Mouse (Mus musculus): ENCODE data around the gene Fbxw8.

Fbxw8 gene

GRCm38 (mm10) chr5:118095433-118095832 is 59.8 kb downstream of the Fbxw8 start:
- Histone ChIP-seq H3K4me3 (replicated peaks; ENCODE audit: low read length) (no peak overlapping the region), H3K4me1 (replicated peaks; ENCODE audit: low read depth, low read length) (peaks cover 24% of the 10 kb centered on the region), H3K36me3 (ENCODE audit: insufficient read depth, low read length) (peaks cover 80% of the 10 kb centered on the region), H3K27me3 (ENCODE audit: insufficient read depth, low read length) (no peaks in the 10 kb centered on the region), H3K9me3 (ENCODE audit: low read length) (no peaks in the 10 kb centered on the region)
- TF ChIP-seq NANOG (IDR thresholded peaks at IDR 0.05; ENCODE audit: borderline replicate concordance, low read length) (no peak), CTCF (conservative IDR thresholded peaks at IDR 0.05; ENCODE audit: low read length) (no peak), POU5F1 (IDR thresholded peaks at IDR 0.05; ENCODE audit: borderline replicate concordance, low read length) (no peak)

GRCm38 (mm10) chr5:118093321-118094035 is 61.8 kb downstream of the Fbxw8 start:
- Histone ChIP-seq H3K4me1 (replicated peaks; ENCODE audit: low read depth, low read length) (peaks cover 9% of the 10 kb centered on the region; the same call in 1 of the 2 replicates), H3K4me3 (replicated peaks; ENCODE audit: low read length) (no peak overlapping the region), H3K9me3 (ENCODE audit: low read length) (no peaks in the 10 kb centered on the region), H3K36me3 (ENCODE audit: insufficient read depth, low read length) (peaks cover 84% of the 10 kb centered on the region), H3K27me3 (ENCODE audit: insufficient read depth, low read length) (no peaks in the 10 kb centered on the region)
- TF ChIP-seq CTCF (conservative IDR thresholded peaks at IDR 0.05; ENCODE audit: low read length) (no peak; the same call in 1 of the 2 replicates), POU5F1 (IDR thresholded peaks at IDR 0.05; ENCODE audit: borderline replicate concordance, low read length) (no peak), NANOG (IDR thresholded peaks at IDR 0.05; ENCODE audit: borderline replicate concordance, low read length) (no peak)

- Histone ChIP-seq H3K4me3 (replicated peaks; ENCODE audit: low read length) (no peak overlapping the region), H3K4me1 (replicated peaks; ENCODE audit: low read depth, low read length) (peaks cover 9% of the 10 kb centered on the region; the same call in 1 of the 2 replicates), H3K9me3 (ENCODE audit: low read length) (no peaks in the 10 kb centered on the region), H3K27me3 (ENCODE audit: insufficient read depth, low read length) (no peaks in the 10 kb centered on the region), H3K36me3 (ENCODE audit: insufficient read depth, low read length) (peaks cover 78% of the 10 kb centered on the region)
- no peak for TF ChIP-seq NANOG (IDR thresholded peaks at IDR 0.05; ENCODE audit: borderline replicate concordance, low read length)
- TF ChIP-seq CTCF (conservative IDR thresholded peaks at IDR 0.05; ENCODE audit: low read length), result peak; percentile 90
- TF ChIP-seq POU5F1 (IDR thresholded peaks at IDR 0.05; ENCODE audit: borderline replicate concordance, low read length), result no peak
Observed at GRCm38 (mm10) chr5:118090837-118091236, 64.4 kb downstream of the Fbxw8 start.

DNA sequence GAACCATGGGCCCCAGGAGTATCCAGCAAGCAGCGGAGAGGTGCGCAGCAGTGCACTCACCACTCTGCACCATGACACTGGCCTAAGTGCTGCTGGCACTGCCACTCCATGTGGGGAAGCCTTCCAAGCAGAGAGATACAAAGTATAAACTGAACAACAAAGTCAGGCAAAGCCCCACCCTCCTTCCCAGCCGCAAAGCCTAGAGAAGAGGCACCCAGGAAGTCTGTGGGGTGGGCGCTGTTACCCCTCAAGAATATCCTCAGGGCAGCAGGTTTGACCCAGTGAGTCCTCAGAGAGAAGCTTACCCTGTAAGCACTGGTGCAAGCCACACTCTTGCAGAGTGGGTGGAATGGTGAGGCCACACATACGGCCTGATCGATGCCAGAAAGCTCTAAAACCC is 65.2 kb downstream of the Fbxw8 start:
- TF ChIP-seq NANOG (IDR thresholded peaks at IDR 0.05; ENCODE audit: borderline replicate concordance, low read length) (no peak), CTCF (conservative IDR thresholded peaks at IDR 0.05; ENCODE audit: low read length) (no peak), POU5F1 (IDR thresholded peaks at IDR 0.05; ENCODE audit: borderline replicate concordance, low read length) (no peak)
- Histone ChIP-seq H3K9me3 (ENCODE audit: low read length) (no peaks in the 10 kb centered on the region), H3K36me3 (ENCODE audit: insufficient read depth, low read length) (peaks cover 72% of the 10 kb centered on the region)

GRCm38 (mm10) chr5:118089102-118089501 is 66.2 kb downstream of the Fbxw8 start:
- H3K9me3 ChIP-seq (ENCODE audit: low read length), result no peaks in the 10 kb centered on the region
- H3K4me3 ChIP-seq (replicated peaks; ENCODE audit: low read length), result no peak overlapping the region
- H3K4me1 ChIP-seq (replicated peaks; ENCODE audit: low read depth, low read length), result peaks cover 9% of the 10 kb centered on the region; the same call in 1 of the 2 replicates
- TF ChIP-seq CTCF (conservative IDR thresholded peaks at IDR 0.05; ENCODE audit: low read length), result no peak
- no peak for TF ChIP-seq POU5F1 (IDR thresholded peaks at IDR 0.05; ENCODE audit: borderline replicate concordance, low read length)
- no peak for TF ChIP-seq NANOG (IDR thresholded peaks at IDR 0.05; ENCODE audit: borderline replicate concordance, low read length)
- peaks cover 70% of the 10 kb centered on the region for H3K36me3 ChIP-seq (ENCODE audit: insufficient read depth, low read length)
- H3K27me3 ChIP-seq (ENCODE audit: insufficient read depth, low read length), result no peaks in the 10 kb centered on the region

More for the DNA sequence above, 65.2 kb downstream of the Fbxw8 start:
- H3K27me3 ChIP-seq (ENCODE audit: insufficient read depth, low read length), result no peaks in the 10 kb centered on the region
- H3K4me3 ChIP-seq (replicated peaks; ENCODE audit: low read length), result no peak overlapping the region
- H3K4me1 ChIP-seq (replicated peaks; ENCODE audit: low read depth, low read length), result peaks cover 9% of the 10 kb centered on the region; the same call in 1 of the 2 replicates

GRCm38 (mm10) chr5:118086956-118087355 is 68.3 kb downstream of the Fbxw8 start:
- TF ChIP-seq POU5F1 (IDR thresholded peaks at IDR 0.05; ENCODE audit: borderline replicate concordance, low read length), result no peak
- TF ChIP-seq CTCF (conservative IDR thresholded peaks at IDR 0.05; ENCODE audit: low read length), result no peak
- TF ChIP-seq NANOG (IDR thresholded peaks at IDR 0.05; ENCODE audit: borderline replicate concordance, low read length), result no peak
- 0 out of 2 replicates have a peak, but pooled peaks cover 4% of the 10 kb centered on the region for H3K4me1 ChIP-seq (replicated peaks; ENCODE audit: low read depth, low read length)

DNA sequence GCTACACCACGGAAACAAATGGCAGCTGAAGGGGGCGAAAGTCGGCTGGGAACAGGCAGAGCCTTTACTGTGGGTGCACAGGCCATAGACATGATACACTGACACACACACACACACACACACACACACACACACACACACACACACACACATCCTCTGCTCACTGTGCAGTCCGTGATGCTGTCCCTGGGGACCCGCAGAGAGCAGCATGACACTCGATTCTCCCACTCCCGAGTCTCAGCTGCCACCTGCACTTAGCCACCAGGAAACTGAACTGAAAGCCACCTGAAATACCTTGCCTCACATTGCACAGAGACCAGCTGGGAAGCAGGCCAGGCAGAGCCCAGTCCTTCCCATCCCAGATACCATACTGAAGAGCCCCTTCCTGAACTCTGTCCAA is 70.0 kb downstream of the Fbxw8 start:
- Histone ChIP-seq H3K36me3 (ENCODE audit: insufficient read depth, low read length) (peaks cover 61% of the 10 kb centered on the region), H3K9me3 (ENCODE audit: low read length) (no peaks in the 10 kb centered on the region), H3K27me3 (ENCODE audit: insufficient read depth, low read length) (no peaks in the 10 kb centered on the region), H3K4me1 (replicated peaks; ENCODE audit: low read depth, low read length) (no peaks in the 10 kb centered on the region), H3K4me3 (replicated peaks; ENCODE audit: low read length) (no peak overlapping the region)
- TF ChIP-seq CTCF (conservative IDR thresholded peaks at IDR 0.05; ENCODE audit: low read length) (no peak), NANOG (IDR thresholded peaks at IDR 0.05; ENCODE audit: borderline replicate concordance, low read length) (no peak), POU5F1 (IDR thresholded peaks at IDR 0.05; ENCODE audit: borderline replicate concordance, low read length) (no peak)

More at GRCm38 (mm10) chr5:118086956-118087355, 68.3 kb downstream of the Fbxw8 start:
- Histone ChIP-seq H3K9me3 (ENCODE audit: low read length) (no peaks in the 10 kb centered on the region), H3K27me3 (ENCODE audit: insufficient read depth, low read length) (no peaks in the 10 kb centered on the region), H3K36me3 (ENCODE audit: insufficient read depth, low read length) (peaks cover 62% of the 10 kb centered on the region), H3K4me3 (replicated peaks; ENCODE audit: low read length) (no peak overlapping the region)

GRCm38 (mm10) chr5:118084171-118084727 is 71.0 kb downstream of the Fbxw8 start:
- TF ChIP-seq NANOG (IDR thresholded peaks at IDR 0.05; ENCODE audit: borderline replicate concordance, low read length) (no peak), POU5F1 (IDR thresholded peaks at IDR 0.05; ENCODE audit: borderline replicate concordance, low read length) (no peak), CTCF (conservative IDR thresholded peaks at IDR 0.05; ENCODE audit: low read length) (no peak)
- H3K36me3 ChIP-seq (ENCODE audit: insufficient read depth, low read length), result peaks cover 58% of the 10 kb centered on the region
- no peaks in the 10 kb centered on the region for H3K9me3 ChIP-seq (ENCODE audit: low read length)
- no peaks in the 10 kb centered on the region for H3K4me1 ChIP-seq (replicated peaks; ENCODE audit: low read depth, low read length)
- no peaks in the 10 kb centered on the region for H3K27me3 ChIP-seq (ENCODE audit: insufficient read depth, low read length)
- no peak overlapping the region for H3K4me3 ChIP-seq (replicated peaks; ENCODE audit: low read length)

Measured in E14TG2a.4 (cell line).